Mouse (Mus musculus) intestine, embryonic 14.5 days (tissue): Measurements from ENCODE around the gene Dnajc30. TPM values are rescaled to one million over a fixed set of nuclear protein-coding genes. Genes with fewer than 3 reads are reported as not detected.
"Not testable (repeated sequence)": the region's sequence is repeated elsewhere in the genome, so short reads cannot be mapped to it uniquely, and the experiment has no call there.

ENCODE experiments used
- ATAC-seq: fragments of 200-750 bp; cut with Nextera tagmentation; replicated peaks from 2 replicates; pipeline ENCODE4 v1.8.0; 2017; ENCODE audit warnings: low read depth, moderate number of reproducible peaks, moderate TSS enrichment, moderate library complexity; ENCODE audit not compliant: low FRiP score, low TSS enrichment
- DNase-seq: peaks from one replicate; pipeline ENCODE4 v3.0.0-alpha.2; 2018; ENCODE audit warnings: low spot score
- H3K27ac ChIP-seq: fragments of 300-500 bp; sonication (generic); 2 replicates; pipeline ENCODE4 v1.5.1; 2014; ENCODE audit warnings: low read depth, mild to moderate bottlenecking, control low read depth
- H3K27me3 ChIP-seq: fragments of 300-500 bp; sonication (generic); replicated peaks from 2 replicates; pipeline ENCODE4 v1.6.1; 2014; ENCODE audit warnings: low read length, control low read depth; ENCODE audit not compliant: control insufficient read depth, insufficient read depth
- H3K36me3 ChIP-seq: fragments of 300-500 bp; sonication (generic); 2 replicates; pipeline ENCODE4 v1.6.1; 2014; ENCODE audit warnings: low read length, control low read depth; ENCODE audit not compliant: control insufficient read depth, insufficient read depth
- H3K4me1 ChIP-seq: fragments of 300-500 bp; sonication (generic); replicated peaks from 2 replicates; pipeline ENCODE4 v1.6.1; 2014; ENCODE audit warnings: low read length, control low read depth, mixed read lengths; ENCODE audit not compliant: control insufficient read depth, insufficient read depth
- H3K4me2 ChIP-seq: fragments of 300-500 bp; sonication (generic); 2 replicates; pipeline ENCODE4 v1.6.1; 2014; ENCODE audit warnings: low read length
- H3K4me3 ChIP-seq: fragments of 300-500 bp; sonication (generic); 2 replicates; pipeline ENCODE4 v1.5.1; 2014; ENCODE audit warnings: low read depth, low read length, control low read depth, mixed read lengths
- H3K9ac ChIP-seq: fragments of 300-500 bp; sonication (generic); 2 replicates; pipeline ENCODE4 v1.6.1; 2014; ENCODE audit warnings: mild to moderate bottlenecking, low read length
- H3K9me3 ChIP-seq: fragments of 300-500 bp; sonication (generic); 2 replicates; pipeline ENCODE4 v1.6.1; 2016; ENCODE audit warnings: low read length, control low read depth; ENCODE audit not compliant: control insufficient read depth
- WGBS: fragments of 180-500 bp; shearing (Covaris S2); extraction: QIAGEN DNeasy Blood & Tissue Kit; methylation state at CpG from one replicate; pipeline ENCODE4 v1.1.7; 2014; 5-methylcytosine and 5-hydroxymethylcytosine counted together
- polyA plus RNA-seq: library from polyadenylated mRNA; unstranded; fragments of >200 nt; fragmentation: Nextera tagmentation; extraction: Ambion mirVana; gene quantifications from 2 replicates; pipeline ENCODE4 v1.2.1, GENCODE M21; 2014

Dnajc30 gene
- polyA plus RNA-seq, 1 experiment from 2014 or later, result 32.5 TPM

GRCm38 (mm10) chr5:135042105-135042788 lies 21.8 kb upstream of the Dnajc30 start:
- peaks cover 29% of the 10 kb centered on the region for H3K36me3 ChIP-seq
- H3K9ac ChIP-seq, result no peak overlapping the region
- no peaks in the 10 kb centered on the region for H3K4me1 ChIP-seq
- H3K4me3 ChIP-seq, result no peak overlapping the region
- no peak for DNase-seq
- WGBS, result 41% methylated on average over 21 of the region's 21 CpGs
- no peak overlapping the region for H3K4me2 ChIP-seq
- H3K27ac ChIP-seq, result no peak overlapping the region
- ATAC-seq, result no peak
- H3K9me3 ChIP-seq, result no peaks in the 10 kb centered on the region
- no peaks in the 10 kb centered on the region for H3K27me3 ChIP-seq

GRCm38 (mm10) chr5:135044575-135044974 lies 19.4 kb upstream of the Dnajc30 start:
- no peaks in the 10 kb centered on the region for H3K4me1 ChIP-seq
- no peak overlapping the region for H3K4me2 ChIP-seq
- ATAC-seq (no peak), DNase-seq (no peak)
- no peak overlapping the region for H3K9ac ChIP-seq
- H3K36me3 ChIP-seq, result peaks cover 20% of the 10 kb centered on the region
- no peaks in the 10 kb centered on the region for H3K9me3 ChIP-seq
- no peak overlapping the region for H3K27ac ChIP-seq
- 92% methylated on average over 3 of the region's 3 CpGs for WGBS
- H3K4me3 ChIP-seq, result no peak overlapping the region
- H3K27me3 ChIP-seq, result no peaks in the 10 kb centered on the region

GRCm38 (mm10) chr5:135048539-135048938 lies 15.5 kb upstream of the Dnajc30 start:
- WGBS, result 90% methylated on average over 5 of the region's 5 CpGs
- Histone ChIP-seq H3K9ac (no peak overlapping the region), H3K27ac (no peak overlapping the region), H3K4me3 (no peak overlapping the region), H3K4me1 (no peaks in the 10 kb centered on the region), H3K27me3 (no peaks in the 10 kb centered on the region), H3K36me3 (peaks cover 50% of the 10 kb centered on the region), H3K9me3 (no peaks in the 10 kb centered on the region), H3K4me2 (no peak overlapping the region)
- DNase-seq, result no peak
- no peak; the same call in 1 of the 2 replicates for ATAC-seq

- WGBS, result 92% methylated on average over 6 of the region's 6 CpGs
- not testable (repeated sequence) for H3K4me2 ChIP-seq, H3K27me3 ChIP-seq, ATAC-seq, H3K4me3 ChIP-seq, H3K9me3 ChIP-seq, H3K4me1 ChIP-seq, H3K27ac ChIP-seq, DNase-seq, H3K9ac ChIP-seq
- H3K36me3 ChIP-seq, result peaks cover 57% of the 10 kb centered on the region
Measured at GRCm38 (mm10) chr5:135049268-135049667, 14.7 kb upstream of the Dnajc30 start.

GRCm38 (mm10) chr5:135053356-135053755 lies 10.6 kb upstream of the Dnajc30 start:
- no peaks in the 10 kb centered on the region for H3K9me3 ChIP-seq
- H3K4me2 ChIP-seq, result no peak overlapping the region
- H3K9ac ChIP-seq, result no peak overlapping the region
- 93% methylated on average over 12 of the region's 12 CpGs for WGBS
- ATAC-seq, result no peak
- H3K4me3 ChIP-seq, result no peak overlapping the region
- no peak for DNase-seq
- no peak overlapping the region for H3K27ac ChIP-seq
- H3K36me3 ChIP-seq, result peaks cover 84% of the 10 kb centered on the region
- no peaks in the 10 kb centered on the region for H3K4me1 ChIP-seq
- no peaks in the 10 kb centered on the region for H3K27me3 ChIP-seq

- Histone ChIP-seq H3K36me3 (peaks cover 21% of the 10 kb centered on the region), H3K4me3 (peak overlapping the region; percentile 97), H3K4me1 (peaks cover 15% of the 10 kb centered on the region), H3K27ac (no peak overlapping the region), H3K9ac (peak overlapping the region; percentile 90), H3K9me3 (no peaks in the 10 kb centered on the region), H3K4me2 (peak overlapping the region; percentile 84), H3K27me3 (no peaks in the 10 kb centered on the region)
- DNase-seq (peak; percentile 66), ATAC-seq (peak; percentile 50)
- WGBS, result 0% methylated on average over 40 of the region's 40 CpGs
Measured at GRCm38 (mm10) chr5:135064382-135064766, 372 bp downstream of the Dnajc30 start.

- not testable (repeated sequence) for DNase-seq, H3K9me3 ChIP-seq, ATAC-seq, H3K27me3 ChIP-seq, H3K27ac ChIP-seq
- WGBS, result 70% methylated on average over 9 of the region's 9 CpGs
- peaks cover 15% of the 10 kb centered on the region for H3K4me1 ChIP-seq
- H3K36me3 ChIP-seq, result peaks cover 16% of the 10 kb centered on the region
- H3K9ac ChIP-seq, result peak within 1 kb of the TSS; percentile 90
- H3K4me3 ChIP-seq, result peak within 1 kb of the TSS; percentile 97
- peak within 1 kb of the TSS; percentile 85 for H3K4me2 ChIP-seq
Measured at GRCm38 (mm10) chr5:135064909-135065446, 976 bp downstream of the Dnajc30 start, which contains the start of gene Bud23. Bud23 (minus strand) TSS chr5:135064959.

- Histone ChIP-seq H3K4me1 (peaks cover 15% of the 10 kb centered on the region), H3K27ac (no peak overlapping the region), H3K36me3 (peaks cover 6% of the 10 kb centered on the region), H3K9ac (no peak overlapping the region), H3K4me3 (no peak overlapping the region), H3K9me3 (no peaks in the 10 kb centered on the region), H3K4me2 (no peak overlapping the region), H3K27me3 (no peaks in the 10 kb centered on the region)
- WGBS, result 90% methylated on average over 3 of the region's 3 CpGs
- DNase-seq (no peak), ATAC-seq (no peak)
Measured at GRCm38 (mm10) chr5:135066008-135066407, 2.0 kb downstream of the Dnajc30 start.

GRCm38 (mm10) chr5:135070448-135070847 lies 6.4 kb downstream of the Dnajc30 start:
- Histone ChIP-seq H3K4me1 (peaks cover 14% of the 10 kb centered on the region), H3K27me3 (no peaks in the 10 kb centered on the region), H3K4me2 (no peak overlapping the region), H3K4me3 (no peak overlapping the region), H3K27ac (no peak overlapping the region), H3K9me3 (no peaks in the 10 kb centered on the region), H3K9ac (no peak overlapping the region), H3K36me3 (peaks cover 6% of the 10 kb centered on the region)
- no peak for ATAC-seq
- 88% methylated on average over 3 of the region's 3 CpGs for WGBS
- no peak for DNase-seq
